Mouse (Mus musculus) CD4-positive helper T cell, adult 2 months (primary cell): ENCODE data around the gene Lmx1b.
A peak's percentile ranks its signal among the peaks of the same experiment; 100 is the strongest.

Source experiments
- DNase-seq: peaks from one replicate; pipeline ENCODE4 v3.0.0-alpha.2; 2012; ENCODE audit warnings: low read depth, missing footprints, low spot score

The Lmx1b gene

DNA sequence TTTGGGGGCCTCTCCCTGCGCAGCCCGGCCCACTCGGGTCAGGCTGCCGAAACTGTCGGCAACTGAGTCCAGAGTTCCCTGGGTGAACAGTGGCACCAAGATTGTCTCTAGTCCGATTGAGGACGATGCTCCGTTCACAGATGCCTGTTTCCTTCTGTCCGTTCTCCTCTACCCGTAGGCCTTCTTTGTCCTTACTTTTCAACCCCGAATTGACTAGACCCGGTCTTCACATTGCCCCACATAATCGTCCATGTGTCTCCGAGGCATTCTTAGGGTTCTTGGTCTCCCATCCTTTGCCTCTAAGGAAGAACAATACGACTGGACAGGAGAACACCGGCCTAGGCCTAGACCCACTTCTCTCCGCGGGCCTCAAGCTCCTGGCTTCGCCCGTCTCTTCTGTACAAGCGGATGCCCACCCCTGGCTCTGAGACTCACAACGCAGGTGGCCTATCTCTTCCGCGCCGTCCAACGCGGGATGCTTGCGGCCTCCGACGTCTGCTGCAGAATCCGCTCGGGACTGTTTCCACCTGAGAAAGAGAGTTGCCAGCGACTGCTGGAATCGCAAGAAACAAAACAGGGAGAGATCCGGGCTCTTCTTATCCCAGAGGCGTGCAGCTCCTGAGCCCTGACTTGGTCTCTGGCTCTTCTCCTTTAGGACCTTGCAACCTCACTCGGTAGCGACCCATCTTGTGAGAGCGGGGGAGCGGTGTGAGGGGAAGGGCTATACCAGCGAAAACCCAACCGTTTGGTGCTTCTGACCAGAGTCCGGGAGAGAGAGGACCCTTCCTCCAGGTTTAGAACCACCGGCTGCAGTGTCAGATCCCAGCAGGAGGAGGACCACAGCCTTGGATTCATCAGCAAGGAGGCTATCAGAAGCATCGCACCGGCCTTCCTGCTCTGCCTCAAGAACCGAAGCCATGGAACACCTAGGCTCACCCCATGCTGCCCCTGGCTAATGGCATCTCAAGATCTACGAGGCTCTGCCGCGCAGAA is 3.7 kb upstream of the Lmx1b start:
- no peak for DNase-seq

DNA sequence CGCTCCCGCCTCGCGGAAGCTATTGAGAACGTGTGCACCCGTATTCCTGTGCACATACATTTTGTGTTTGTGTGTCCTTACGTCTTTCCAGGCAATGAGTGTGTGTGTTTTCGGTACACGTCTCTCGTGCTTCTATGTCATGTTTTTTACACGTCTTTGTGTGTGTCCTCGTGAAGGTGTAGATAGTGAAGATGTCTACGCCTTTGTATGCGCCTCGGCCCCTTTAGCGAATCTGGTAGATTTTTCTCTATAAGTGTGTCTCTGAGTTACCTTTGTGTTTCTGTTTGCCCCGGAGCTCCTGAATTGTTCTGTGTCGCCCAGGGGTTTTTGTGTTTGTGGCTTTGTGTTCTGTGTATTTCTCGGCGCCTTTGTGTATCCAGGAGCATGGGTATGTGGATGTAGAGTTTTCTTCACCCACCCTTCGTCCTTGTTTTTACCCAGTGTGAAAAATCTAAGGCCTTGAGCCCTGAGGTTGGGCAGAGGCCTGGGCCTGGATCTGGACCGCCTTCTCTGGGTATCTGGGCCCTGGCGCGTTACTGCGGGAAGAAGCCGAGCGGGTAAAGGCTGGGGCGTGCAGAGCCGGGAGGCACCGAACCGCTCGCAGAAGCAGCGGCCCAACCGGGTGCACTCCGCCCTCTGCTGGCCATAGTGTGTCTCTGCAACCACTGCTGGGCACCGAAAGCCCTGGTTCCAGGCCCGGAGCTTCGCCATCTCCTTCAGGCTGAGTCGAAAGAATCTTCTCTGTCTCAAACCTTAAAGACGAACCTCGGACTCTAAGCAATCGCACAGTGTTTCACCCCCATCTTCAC is 2.5 kb upstream of the Lmx1b start:
- peak; percentile 54 for DNase-seq

DNA sequence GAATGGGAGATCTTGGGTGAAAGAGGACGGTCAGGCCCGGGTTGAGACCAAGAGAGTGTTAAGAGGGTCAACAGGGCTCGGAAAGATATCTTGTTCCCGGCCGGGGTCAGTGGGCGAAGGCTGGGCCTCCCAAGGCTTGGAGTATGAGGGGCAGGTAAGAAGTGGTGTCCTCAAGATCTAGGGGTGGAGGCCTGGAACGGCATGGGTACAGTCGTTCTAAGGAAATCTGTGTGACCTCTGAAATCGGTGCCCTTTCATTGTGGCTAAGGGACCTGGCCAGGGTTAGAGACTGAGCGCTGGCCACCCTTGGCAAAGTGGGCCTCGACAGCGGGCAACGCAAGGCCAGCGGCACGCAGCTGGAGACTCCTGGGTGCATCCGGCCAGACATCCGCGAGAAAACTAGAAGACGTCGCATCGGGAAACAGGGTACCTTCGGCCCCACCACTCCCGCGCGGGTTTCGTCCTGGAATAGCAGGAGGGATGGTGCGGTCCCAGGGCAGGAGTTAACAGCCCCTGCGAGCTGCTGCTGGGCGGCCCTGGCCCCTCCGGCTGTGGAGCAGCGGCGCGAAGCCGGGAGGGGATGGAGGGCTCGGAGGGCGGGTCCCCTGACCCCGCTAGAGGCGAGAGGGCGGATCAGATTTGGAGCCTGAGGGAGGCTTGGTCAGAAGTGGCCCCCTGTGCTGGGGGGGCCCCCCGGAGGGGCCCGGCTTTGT is 1.7 kb upstream of the Lmx1b start:
- DNase-seq, result no peak

DNA sequence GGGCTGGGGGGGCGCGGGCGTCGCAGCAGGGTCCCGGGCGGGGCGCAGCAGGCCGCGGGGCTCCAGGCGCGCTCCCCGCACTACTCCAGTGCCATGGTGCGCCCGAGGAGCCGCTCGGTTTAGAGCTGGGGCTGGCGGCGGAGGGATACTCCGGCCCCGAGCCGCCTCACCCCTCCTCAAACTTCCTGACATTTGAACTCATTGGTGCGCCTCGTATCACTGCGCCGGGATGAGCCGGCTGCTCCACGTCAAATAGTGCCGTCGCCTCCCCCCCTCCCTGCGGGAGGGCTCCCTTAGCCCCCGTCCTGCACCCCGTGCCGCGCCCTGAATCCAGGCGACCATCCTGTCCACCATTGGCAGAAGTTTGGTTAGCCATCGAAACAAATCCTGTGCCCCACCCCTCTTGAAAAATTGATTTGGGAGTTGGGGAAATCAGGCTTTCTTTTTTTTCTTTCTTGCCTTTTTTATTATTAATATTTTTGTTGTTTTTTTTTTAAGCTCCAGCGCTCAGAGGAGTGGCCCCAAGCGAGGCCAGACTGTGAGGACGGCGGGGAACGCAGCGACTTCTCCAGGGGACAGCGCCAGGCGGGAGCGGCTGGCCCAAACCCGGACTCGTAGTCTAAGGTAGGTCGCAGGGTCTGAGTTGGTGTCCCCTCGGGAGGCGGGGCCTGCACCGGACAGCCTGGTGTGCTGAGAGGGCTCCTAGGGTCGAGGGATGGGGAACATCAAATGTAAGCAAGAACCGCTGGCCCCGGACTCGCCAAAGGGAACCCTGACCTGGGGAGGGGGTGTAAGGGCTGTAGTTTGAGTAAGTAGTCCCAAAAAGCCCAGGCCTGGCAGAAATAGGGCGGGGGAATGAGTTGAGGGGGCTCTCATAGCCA is 907 bp upstream of the Lmx1b start:
- DNase-seq, result no peak

DNA sequence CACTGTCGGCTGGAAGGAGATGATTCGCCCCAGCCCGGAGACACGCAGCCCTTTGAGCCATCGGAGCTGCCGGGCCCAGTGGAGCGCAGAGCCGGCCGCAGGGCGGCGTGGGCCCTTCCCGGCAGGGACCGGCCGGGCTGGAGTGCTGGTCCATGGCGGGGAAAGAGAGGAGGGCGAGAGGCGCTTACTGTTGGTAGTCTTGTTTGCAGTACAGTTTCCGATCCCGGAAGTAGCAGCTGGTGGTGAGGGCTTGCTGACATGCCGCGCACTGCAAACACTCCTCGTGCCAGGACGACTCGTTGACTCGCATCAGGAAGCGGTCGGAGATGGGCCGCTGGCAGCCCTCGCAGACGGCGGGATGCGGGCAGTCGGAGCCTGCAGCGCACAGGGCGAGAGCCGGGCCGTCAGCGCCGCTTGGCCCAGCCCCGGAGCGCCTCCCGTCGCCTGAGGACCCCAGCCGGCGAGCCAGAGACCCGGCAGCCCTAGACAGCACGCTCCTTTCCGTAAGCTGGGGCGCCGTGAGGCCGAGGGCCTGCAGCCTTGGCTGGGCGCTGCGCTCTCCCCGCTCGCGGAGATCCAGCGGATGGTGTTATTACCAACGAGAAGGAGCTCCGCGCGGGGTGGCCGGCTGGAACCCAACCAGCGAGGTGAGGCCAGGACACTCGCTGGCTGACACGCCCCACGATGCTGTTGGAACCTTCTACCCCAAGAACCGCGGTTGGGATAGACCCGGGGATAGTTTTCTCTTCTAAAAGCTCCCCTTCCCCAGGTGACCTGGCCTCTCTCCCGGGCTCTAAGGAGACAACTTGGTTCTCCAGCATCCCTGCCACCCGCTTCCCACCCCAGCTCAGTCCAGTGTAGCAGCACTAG is 775 bp downstream of the Lmx1b start:
- DNase-seq, result peak; percentile 23

DNA sequence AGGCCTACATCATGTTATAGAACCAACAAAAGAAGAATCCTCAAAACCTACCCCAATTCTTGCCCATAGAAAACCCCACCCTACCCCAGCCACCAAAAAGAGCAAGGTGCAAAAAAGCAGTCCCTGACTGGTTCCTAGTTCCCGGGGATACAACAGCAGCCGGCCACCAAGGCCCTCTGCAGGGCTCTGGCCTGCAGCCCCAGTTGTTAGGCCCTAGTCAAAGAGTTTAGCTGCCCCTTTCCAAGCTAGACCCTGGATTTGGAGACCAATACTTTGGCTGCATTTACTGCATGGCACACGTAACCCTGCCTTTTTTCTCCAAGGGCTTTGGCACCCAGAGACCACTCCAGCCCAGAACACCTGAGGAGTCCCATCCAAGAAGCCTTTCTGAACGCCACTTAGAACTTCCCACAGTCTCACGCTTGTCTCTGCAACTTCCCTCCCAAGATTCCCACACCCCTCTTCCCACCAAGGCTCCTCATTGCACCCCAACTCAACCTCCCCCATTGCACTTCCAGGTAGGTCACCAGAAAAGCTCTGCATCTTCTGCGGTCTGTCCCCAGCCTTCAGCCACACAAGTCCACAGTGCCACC is 2.1 kb downstream of the Lmx1b start:
- no peak for DNase-seq

DNA sequence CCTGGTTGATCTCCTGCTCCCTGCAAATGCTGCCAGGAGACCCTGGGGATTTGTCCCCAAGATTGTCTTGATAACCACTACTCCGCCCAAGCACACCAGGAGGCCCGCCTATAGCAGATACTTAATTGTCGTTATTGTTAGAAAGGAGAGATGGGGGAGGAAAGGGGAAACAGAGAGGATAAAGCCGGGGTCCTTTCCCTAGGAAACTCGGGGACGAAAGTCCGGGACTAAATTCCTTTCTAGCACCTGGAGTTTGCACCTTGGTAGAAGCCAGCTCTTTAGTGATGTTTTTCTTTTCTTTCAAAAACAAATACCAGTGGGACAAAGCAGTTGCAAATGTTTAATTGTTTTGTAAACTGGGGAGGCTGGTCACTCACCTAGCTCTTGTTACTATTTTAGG is 3.0 kb downstream of the Lmx1b start:
- DNase-seq, result no peak

DNA sequence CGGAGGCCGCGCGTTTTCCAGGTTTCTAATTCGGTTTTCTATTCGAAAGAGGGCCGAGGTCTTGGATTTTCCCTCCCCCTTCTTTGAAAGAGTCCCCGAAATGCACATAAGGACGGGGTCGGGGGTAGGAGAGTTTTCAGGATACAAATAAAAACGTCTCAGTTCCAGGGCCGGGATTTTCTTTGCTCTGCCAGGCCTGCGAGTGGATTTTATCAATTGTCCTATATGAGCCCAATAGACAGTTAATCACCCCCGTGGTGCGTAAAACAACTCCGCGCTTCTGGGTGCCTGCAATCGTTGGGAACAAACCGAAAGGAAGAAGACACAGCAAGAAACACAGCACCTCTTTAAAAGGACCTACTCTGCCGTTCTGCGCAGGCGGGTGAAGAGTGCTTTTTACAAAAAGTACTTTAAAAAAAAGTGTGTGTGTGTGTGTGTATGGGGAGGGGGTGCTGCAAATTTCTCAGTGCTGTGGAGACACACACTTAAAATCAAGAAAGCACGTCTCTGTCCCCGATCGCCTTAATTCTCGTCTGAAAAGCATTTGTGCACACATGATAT is 3.6 kb downstream of the Lmx1b start:
- DNase-seq, result no peak

DNA sequence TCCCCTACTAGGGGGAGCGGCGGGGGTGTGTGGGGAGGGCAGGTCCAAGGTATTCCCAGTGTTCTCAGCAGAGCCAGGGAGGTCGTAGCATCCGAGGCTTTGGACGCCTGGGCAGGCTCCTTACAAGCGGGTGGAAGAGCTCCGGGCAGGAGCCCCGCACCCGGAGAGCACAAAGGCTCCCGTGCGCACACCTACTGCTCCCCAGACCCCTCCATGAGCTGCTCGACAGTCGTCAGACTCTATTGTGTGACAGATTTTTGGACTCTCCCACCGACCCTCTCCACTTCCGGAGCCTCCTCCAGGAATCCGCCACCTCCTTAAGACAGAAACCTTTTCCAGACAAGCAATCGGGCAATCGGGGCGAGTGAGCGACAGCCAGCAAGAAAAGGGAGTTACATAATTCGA is 4.2 kb downstream of the Lmx1b start:
- no peak for DNase-seq

DNA sequence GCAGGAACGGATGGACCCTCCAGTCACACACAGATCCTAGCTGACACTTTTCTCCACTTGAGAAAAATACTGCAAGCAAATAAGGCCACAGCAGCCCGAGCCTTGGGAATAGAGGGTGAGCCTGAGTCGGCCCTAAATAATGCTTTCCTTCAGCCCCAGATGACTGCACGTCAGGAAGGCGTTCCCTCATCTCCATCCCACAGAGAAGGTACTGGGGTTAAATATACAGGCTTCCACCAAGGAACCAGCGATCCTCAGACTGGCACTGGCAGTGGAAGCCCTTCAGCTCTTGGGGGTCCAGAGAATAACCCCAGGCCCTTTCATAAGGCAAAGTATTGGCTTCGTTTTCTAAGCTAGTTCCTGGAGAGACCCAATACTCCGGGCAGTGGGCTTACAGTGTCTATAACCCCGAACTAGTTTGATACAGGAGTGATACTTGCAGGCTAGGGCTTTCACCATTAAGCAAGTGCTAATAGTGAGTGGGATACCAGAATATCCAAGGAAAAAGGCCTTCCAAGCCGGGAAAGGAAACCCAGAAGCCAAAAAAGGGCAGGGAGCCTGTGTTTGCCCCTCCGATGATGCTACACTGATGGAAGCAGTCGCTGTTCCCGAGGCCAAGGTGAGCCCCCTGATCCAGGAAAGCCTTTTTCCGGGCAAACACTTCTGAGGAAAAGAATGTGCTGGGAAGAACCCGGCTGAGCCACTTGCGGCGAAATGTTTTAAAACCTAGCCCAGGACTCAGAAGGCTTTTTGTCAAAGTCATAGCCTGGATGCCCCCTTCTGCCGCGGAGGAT is 4.8 kb downstream of the Lmx1b start:
- no peak for DNase-seq

DNA sequence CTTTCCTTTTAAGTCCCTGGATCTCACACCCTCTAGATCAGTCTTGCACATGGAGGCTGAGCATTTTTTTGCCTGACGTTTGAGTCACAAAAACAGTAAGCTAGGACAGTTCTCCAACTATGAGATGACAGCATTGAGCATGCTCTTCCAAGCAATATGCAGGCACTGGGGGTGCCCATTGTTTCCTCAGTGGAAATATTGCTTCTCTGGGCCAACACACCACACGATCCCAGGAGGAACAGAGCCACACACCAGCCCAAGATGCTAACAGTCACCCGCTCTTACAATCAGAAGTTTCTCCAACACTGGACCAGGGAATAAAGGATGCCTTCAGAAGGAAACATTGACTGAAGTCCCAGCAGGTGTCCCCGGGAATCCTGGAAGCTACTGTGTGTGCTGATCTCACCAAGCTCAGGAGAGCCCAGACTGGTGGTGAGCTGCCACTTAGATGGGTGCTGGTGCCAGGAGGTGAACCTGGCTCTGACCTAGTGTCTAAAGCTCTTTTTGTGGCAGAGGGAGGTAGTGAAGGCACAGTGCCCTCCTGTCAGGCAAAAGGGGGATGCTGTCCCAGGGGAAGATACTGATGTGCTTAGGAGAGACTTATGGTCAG is 5.7 kb downstream of the Lmx1b start:
- DNase-seq, result no peak

DNA sequence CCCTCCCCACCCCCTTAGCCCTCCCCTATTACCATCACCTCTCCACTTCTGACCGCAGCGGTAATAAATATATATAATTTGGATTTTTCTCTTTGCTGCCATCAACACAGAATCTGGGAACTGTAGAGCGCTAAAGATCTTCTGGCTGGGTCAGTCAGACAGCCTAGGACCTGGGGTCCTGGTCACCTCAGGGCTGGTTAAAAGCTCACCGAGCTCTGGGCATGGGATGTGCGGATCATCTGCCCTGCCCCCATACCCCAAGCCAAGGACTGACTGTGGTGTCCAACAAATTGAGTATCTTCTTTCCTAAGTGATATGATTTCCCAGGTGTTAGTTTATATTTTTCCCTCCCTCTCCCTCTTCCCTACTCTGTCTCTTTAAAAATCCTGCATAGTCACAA is 6.4 kb downstream of the Lmx1b start:
- DNase-seq, result no peak

DNA sequence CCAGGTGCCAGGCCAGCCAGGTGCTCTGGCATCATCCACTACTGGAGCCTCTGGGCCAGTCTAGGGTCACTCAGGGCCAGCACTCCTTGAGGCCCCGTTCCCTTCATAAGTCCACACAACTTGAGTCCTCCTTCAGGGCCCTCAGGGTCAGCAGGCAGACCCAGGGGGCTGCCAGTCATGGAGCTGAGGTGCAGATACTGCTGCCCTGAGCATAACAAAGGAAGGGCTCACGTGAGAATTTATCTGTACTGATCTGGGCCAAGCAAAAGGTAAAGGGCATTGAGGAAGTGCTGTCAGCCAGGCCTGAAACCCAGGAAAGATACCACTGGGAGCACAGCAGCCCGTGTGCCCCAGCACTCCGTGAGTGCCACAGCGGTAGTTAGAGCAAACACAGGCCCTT is 7.1 kb downstream of the Lmx1b start:
- DNase-seq, result no peak

DNA sequence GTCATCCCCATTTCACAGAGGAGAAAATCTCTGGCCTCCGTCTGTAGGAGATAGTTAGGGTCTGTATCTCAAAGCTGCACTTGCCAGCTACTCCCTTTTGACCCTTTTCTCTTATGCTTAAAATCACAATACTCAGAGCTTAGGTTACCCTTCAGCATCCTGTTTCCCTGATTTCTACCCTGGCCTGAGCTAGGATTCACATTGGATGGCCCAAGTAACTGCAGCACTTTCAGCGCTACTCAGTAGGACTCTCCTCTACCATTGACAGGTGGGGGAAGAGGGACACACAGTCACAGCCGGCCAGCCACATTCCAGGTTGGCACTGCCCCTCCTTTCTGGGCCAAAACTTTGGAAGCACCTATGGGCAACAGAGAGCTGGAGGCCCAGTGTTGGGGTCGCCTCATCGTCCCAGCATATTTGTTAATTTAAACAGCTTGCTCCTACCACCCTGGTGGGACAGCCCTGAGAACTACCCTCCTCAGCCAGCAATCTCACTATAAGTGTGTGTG is 7.7 kb downstream of the Lmx1b start:
- DNase-seq, result no peak

DNA sequence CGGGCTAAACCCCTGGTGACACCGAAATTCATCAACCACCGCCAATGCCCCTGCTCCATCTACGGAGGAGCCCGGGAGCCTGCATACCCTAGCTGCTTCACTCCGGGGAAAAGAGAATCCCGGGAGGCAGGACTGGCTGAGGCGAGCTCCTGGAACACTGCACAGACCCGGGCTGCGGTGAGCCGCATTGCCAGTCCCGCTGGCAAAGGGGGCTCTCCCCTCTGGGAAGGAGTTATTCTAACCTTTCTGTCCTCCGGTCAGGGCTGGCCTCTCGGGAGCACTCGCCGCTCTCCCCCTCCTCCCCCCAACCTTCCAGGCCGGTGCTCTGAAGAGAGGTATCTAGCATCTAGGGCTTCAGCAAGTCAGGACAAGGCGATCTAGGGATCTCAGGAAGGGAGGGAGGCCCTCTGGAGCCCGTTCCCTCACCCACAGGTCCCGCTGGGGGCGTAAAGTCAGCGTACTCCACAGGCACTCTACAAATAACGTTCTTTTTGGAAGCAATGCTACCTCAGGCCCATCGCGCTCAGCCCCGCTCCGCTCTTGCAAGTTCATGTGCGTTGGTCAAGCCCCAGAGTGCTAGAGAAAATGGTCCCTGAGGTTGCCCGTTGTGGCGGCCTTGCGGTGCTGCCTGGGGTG is 8.5 kb downstream of the Lmx1b start:
- DNase-seq, result no peak

DNA sequence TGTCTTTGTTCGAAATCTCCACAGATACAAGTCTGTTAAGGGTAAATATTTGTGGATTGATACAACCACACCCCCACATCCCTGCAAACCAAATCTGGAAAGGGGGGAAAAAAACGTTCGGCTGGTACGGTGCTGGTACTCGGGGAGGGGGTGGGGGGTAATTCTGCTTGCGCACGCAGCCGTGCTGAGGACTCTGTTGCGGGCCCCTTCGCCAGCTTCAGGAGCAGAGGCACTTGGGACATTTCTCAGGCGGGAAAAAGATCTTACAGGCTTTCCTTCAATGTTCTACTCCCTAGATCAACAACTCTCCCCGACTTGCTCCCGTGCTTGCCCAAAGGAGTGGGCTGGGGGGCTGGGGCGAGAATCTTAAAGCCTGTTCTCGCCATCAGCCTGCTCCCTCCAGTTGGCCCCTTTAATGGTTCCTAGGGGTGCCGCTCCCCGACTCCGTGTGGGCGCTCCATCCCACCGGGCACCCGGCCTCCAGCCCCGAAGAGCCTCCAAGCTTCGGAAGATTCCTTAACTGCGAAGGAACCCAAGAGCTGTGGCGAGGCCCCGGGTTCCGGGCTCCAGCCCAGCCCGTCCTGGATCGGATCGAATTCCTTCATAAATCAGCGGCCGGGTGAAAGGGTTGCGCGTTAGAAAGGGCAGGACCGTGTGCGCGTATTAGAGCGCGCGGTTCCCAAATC is 9.1 kb downstream of the Lmx1b start:
- DNase-seq, result no peak
